Mouse (Mus musculus): ENCODE results near the gene Tmem132b. TPM values are rescaled to one million over a fixed set of nuclear protein-coding genes. Genes with fewer than 3 reads are reported as not detected.

Tmem132b gene
- polyA plus RNA-seq, 1 experiment from 2014 or later = not detected

DNA sequence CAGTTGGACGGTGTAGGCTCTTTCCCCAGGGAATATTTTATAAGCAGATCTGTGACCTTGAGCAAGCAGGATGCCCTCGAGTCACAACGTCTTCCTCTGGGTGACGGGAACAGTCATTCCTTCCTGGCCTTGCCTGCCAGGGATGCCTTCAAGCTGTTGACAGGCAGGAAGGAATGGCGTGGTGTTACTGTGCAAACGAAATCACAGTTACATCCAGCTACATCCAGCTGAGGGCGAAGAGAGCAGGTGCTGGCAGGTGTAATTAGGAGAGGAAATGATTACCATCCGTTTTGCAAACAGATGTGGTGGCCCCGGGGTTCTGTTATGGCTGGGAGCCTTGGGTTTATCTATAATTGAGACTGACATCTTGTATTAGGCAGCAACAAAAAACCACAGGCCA lies 205.5 kb downstream of the Tmem132b start:
- Histone ChIP-seq H3K4me1 (ENCODE audit: insufficient read depth) (no peaks in the 10 kb centered on the region), H3K9me3 (ENCODE audit: low read length) (no peaks in the 10 kb centered on the region), H3K27ac (ENCODE audit: low read depth) (no peak overlapping the region), H3K4me3 (ENCODE audit: low read depth, low read length) (no peak overlapping the region), H3K27me3 (ENCODE audit: insufficient read depth, low read length) (no peaks in the 10 kb centered on the region), H3K4me2 (ENCODE audit: low read depth, low read length) (no peak overlapping the region), H3K9ac (replicated peaks) (no peak overlapping the region), H3K36me3 (replicated peaks; ENCODE audit: insufficient read depth, low read length) (no peaks in the 10 kb centered on the region)
- TF ChIP-seq EP300 (IDR thresholded peaks at IDR 0.05; ENCODE audit: low read depth) = no peak
- TF ChIP-seq CTCF (IDR thresholded peaks at IDR 0.05; ENCODE audit: low read depth) = no peak
- DNase-seq = no peak
- WGBS (ENCODE audit: insufficient replicate concordance) = 43% methylated on average over 9 of the region's 9 CpGs
- ATAC-seq = no peak

DNA sequence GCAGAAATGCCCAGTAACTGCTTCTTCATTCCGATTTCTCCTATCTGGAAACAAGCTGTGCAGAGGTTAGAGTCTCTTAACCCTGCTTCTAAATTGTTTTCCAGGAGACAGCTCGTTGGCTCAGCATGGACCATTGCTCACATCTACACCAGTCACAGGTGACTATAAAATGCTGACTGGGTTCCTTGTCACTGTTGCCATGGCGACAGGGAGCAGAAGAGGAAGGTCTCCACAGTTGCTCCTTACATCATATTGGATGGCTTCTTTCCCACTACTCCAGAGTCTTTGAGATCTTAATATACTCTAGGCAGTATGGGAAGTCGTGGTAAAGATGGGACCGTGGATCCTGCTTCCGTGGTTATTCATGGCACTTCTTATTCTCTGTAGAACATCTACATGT lies 211.9 kb downstream of the Tmem132b start:
- Histone ChIP-seq H3K9ac (replicated peaks) (no peak overlapping the region), H3K27ac (ENCODE audit: low read depth) (no peak overlapping the region), H3K4me3 (ENCODE audit: low read depth, low read length) (no peak overlapping the region), H3K4me2 (ENCODE audit: low read depth, low read length) (no peak overlapping the region), H3K4me1 (ENCODE audit: insufficient read depth) (no peaks in the 10 kb centered on the region), H3K36me3 (replicated peaks; ENCODE audit: insufficient read depth, low read length) (no peaks in the 10 kb centered on the region), H3K27me3 (ENCODE audit: insufficient read depth, low read length) (no peaks in the 10 kb centered on the region), H3K9me3 (ENCODE audit: low read length) (no peaks in the 10 kb centered on the region)
- WGBS (ENCODE audit: insufficient replicate concordance) = 72% methylated on average over 6 of the region's 6 CpGs
- DNase-seq (no peak), ATAC-seq (no peak)
- TF ChIP-seq CTCF (IDR thresholded peaks at IDR 0.05; ENCODE audit: low read depth) = no peak
- TF ChIP-seq EP300 (IDR thresholded peaks at IDR 0.05; ENCODE audit: low read depth) = no peak

DNA sequence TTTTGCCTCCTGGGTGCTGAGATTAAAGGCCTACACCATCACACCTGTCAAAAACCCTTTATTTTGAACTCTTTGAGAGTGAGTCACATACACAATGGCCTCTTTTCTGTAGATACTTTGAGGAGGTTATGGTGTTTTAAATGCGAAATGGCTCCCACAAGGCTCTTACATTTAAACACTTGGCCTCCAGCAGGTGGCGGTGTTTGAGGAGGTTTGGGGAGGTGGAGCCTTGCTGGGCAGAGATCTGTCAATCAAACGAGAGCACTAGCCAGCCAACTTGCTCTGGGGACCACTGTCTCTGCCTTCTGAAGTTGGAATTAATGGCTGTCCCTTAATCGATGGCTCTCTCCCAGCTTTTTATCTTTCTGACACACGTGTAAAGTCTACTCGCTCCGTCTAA lies 214.2 kb downstream of the Tmem132b start:
- TF ChIP-seq CTCF (IDR thresholded peaks at IDR 0.05; ENCODE audit: low read depth) = no peak
- TF ChIP-seq EP300 (IDR thresholded peaks at IDR 0.05; ENCODE audit: low read depth) = no peak
- Histone ChIP-seq H3K4me2 (ENCODE audit: low read depth, low read length) (no peak overlapping the region), H3K27me3 (ENCODE audit: insufficient read depth, low read length) (no peaks in the 10 kb centered on the region), H3K9ac (replicated peaks) (no peak overlapping the region), H3K36me3 (replicated peaks; ENCODE audit: insufficient read depth, low read length) (no peaks in the 10 kb centered on the region), H3K9me3 (ENCODE audit: low read length) (peaks cover 5% of the 10 kb centered on the region; the same call in 1 of the 2 replicates), H3K27ac (ENCODE audit: low read depth) (no peak overlapping the region), H3K4me1 (ENCODE audit: insufficient read depth) (no peaks in the 10 kb centered on the region), H3K4me3 (ENCODE audit: low read depth, low read length) (no peak overlapping the region)
- DNase-seq = no peak
- no peak for ATAC-seq
- WGBS (ENCODE audit: insufficient replicate concordance) = 53% methylated on average over 7 of the region's 7 CpGs

DNA sequence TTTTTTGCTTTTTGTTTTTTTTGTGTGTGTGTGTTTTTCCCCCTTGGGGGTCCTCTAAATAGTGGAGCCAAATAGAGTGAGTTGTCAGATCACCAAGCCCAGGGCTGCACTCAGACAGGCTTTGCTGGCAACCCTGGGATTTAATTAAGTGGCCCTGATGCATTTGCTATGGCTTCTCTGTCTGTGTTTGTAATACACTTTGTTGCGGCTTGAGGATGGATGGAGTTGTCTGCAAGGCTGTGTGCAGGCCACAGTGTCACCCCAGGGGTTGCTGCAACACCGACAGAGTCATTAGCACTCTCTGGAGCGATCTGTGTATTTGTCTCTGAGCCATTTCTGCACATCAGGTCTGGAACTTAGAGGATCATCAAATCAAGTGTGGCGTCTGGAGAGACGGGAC lies 219.9 kb downstream of the Tmem132b start:
- ATAC-seq (no peak), DNase-seq (no peak)
- no peak for TF ChIP-seq EP300 (IDR thresholded peaks at IDR 0.05; ENCODE audit: low read depth)
- TF ChIP-seq CTCF (IDR thresholded peaks at IDR 0.05; ENCODE audit: low read depth) = no peak

DNA sequence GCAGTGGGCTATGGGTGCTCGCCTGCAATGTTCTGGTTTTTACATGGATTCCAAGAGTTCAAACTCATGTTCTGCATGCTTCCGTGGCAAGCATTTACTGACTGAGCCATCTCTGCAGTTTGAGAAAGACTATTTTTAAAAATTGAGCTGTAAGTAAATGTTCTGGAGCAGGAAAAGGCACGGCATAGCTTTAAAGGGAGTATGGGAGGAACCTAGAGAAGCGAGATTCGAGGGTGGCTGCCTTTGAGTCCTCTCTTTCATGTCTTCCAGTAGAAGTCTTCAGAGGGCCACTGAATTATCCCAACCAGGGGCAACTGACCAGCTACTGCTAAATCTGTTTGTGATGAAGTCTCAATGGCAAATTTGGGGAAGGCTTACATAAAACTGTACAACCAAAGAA lies 221.0 kb downstream of the Tmem132b start:
- DNase-seq (no peak), ATAC-seq (no peak)
- Histone ChIP-seq H3K4me2 (ENCODE audit: low read depth, low read length) (no peak overlapping the region), H3K27me3 (ENCODE audit: insufficient read depth, low read length) (no peaks in the 10 kb centered on the region), H3K27ac (ENCODE audit: low read depth) (no peak overlapping the region), H3K4me3 (ENCODE audit: low read depth, low read length) (no peak overlapping the region), H3K9me3 (ENCODE audit: low read length) (peaks cover 5% of the 10 kb centered on the region; the same call in 1 of the 2 replicates), H3K4me1 (ENCODE audit: insufficient read depth) (no peaks in the 10 kb centered on the region), H3K36me3 (replicated peaks; ENCODE audit: insufficient read depth, low read length) (no peaks in the 10 kb centered on the region), H3K9ac (replicated peaks) (no peak overlapping the region)
- TF ChIP-seq EP300 (IDR thresholded peaks at IDR 0.05; ENCODE audit: low read depth) = no peak
- TF ChIP-seq CTCF (IDR thresholded peaks at IDR 0.05; ENCODE audit: low read depth) = no peak
- 67% methylated on average over 5 of the region's 5 CpGs for WGBS (ENCODE audit: insufficient replicate concordance)

More for the DNA sequence above, 219.9 kb downstream of the Tmem132b start:
- WGBS (ENCODE audit: insufficient replicate concordance) = 72% methylated on average over 5 of the region's 5 CpGs
- H3K9ac ChIP-seq (replicated peaks) = no peak overlapping the region
- peaks cover 5% of the 10 kb centered on the region; the same call in 1 of the 2 replicates for H3K9me3 ChIP-seq (ENCODE audit: low read length)
- H3K27ac ChIP-seq (ENCODE audit: low read depth) = no peak overlapping the region
- no peaks in the 10 kb centered on the region for H3K27me3 ChIP-seq (ENCODE audit: insufficient read depth, low read length)
- no peaks in the 10 kb centered on the region for H3K4me1 ChIP-seq (ENCODE audit: insufficient read depth)
- H3K4me2 ChIP-seq (ENCODE audit: low read depth, low read length) = no peak overlapping the region
- no peak overlapping the region for H3K4me3 ChIP-seq (ENCODE audit: low read depth, low read length)
- H3K36me3 ChIP-seq (replicated peaks; ENCODE audit: insufficient read depth, low read length) = no peaks in the 10 kb centered on the region

DNA sequence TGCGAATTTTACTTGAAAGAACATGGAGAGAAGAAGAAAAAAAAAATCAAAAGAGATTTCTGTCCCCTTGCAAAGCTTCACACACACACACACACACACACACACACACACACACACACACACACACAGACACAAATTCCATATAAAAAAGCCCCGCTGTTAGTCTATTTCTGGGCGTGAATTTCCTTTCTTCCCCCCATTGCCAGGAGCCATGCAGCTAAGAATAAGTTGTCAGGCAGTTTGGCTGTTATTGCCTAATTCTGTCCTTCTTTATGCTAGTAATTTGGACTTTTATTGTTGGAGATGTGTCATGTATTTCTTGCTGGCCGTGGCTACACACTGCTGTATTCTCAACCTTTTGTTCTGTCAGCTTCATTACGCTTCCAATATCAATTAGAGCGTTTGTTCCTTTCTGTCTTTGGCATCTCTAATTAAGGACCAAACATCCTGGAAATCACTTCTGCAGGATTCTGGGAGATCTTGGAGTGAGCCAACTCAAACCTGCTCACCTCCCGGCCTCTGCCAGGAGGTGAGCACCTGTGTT lies 225.5 kb downstream of the Tmem132b start:
- Histone ChIP-seq H3K4me1 (ENCODE audit: insufficient read depth) (no peaks in the 10 kb centered on the region), H3K4me2 (ENCODE audit: low read depth, low read length) (no peak overlapping the region), H3K9ac (replicated peaks) (no peak overlapping the region), H3K27ac (ENCODE audit: low read depth) (no peak overlapping the region), H3K9me3 (ENCODE audit: low read length) (no peaks in the 10 kb centered on the region), H3K4me3 (ENCODE audit: low read depth, low read length) (no peak overlapping the region), H3K36me3 (replicated peaks; ENCODE audit: insufficient read depth, low read length) (no peaks in the 10 kb centered on the region), H3K27me3 (ENCODE audit: insufficient read depth, low read length) (no peaks in the 10 kb centered on the region)
- TF ChIP-seq CTCF (IDR thresholded peaks at IDR 0.05; ENCODE audit: low read depth) (no peak), EP300 (IDR thresholded peaks at IDR 0.05; ENCODE audit: low read depth) (no peak)
- WGBS (ENCODE audit: insufficient replicate concordance) = 81% methylated on average over 7 of the region's 7 CpGs
- DNase-seq (no peak), ATAC-seq (no peak)

DNA sequence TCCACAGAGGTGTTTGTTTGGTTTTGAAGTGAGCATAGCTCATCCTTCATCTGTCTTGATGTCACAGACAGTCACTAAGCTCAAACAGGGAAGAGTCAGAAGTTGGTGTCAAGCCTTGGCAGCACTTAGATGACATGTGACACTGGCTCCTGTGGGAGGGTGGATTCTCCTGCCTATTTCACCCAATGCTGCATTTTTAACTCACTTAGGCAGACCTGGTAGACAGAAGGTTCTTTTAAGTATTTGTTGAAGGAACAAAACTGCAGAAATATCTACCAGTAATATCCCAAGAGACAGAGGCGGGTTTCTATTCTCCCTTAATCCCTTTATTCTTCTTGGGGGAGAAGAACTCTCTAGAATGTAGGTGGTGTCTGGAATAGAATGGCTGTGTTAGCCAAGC lies 226.9 kb downstream of the Tmem132b start:
- Histone ChIP-seq H3K9ac (replicated peaks) (no peak overlapping the region), H3K4me3 (ENCODE audit: low read depth, low read length) (no peak overlapping the region), H3K27ac (ENCODE audit: low read depth) (no peak overlapping the region), H3K4me1 (ENCODE audit: insufficient read depth) (no peaks in the 10 kb centered on the region), H3K9me3 (ENCODE audit: low read length) (no peaks in the 10 kb centered on the region), H3K4me2 (ENCODE audit: low read depth, low read length) (no peak overlapping the region), H3K27me3 (ENCODE audit: insufficient read depth, low read length) (no peaks in the 10 kb centered on the region), H3K36me3 (replicated peaks; ENCODE audit: insufficient read depth, low read length) (no peaks in the 10 kb centered on the region)
- DNase-seq (no peak), ATAC-seq (no peak)
- 61% methylated on average over 1 of the region's 1 CpGs for WGBS (ENCODE audit: insufficient replicate concordance)
- no peak for TF ChIP-seq CTCF (IDR thresholded peaks at IDR 0.05; ENCODE audit: low read depth)
- no peak for TF ChIP-seq EP300 (IDR thresholded peaks at IDR 0.05; ENCODE audit: low read depth)

Data from liver, postnatal 0 days (tissue).